Mouse (Mus musculus) gastrocnemius, adult 8-10 months (tissue): ENCODE results near the gene Noc2l. TPM values are rescaled to one million over a fixed set of nuclear protein-coding genes. Genes with fewer than 3 reads are reported as not detected.

Experiments
- DNase-seq, 2 experiments: peaks; one replicate each; pipeline ENCODE4 v3.0.0; 2022; ENCODE audit warnings: low spot score in 2 of 2
- total RNA-seq, 4 experiments: library from RNA; stranded (reverse); gene quantifications; 2 replicates each; pipeline ENCODE4 v1.2.4; 2022

Noc2l gene
- total RNA-seq, 4 experiments from 2014 or later = 30.9 to 38.1 (median 32.1) TPM

DNA sequence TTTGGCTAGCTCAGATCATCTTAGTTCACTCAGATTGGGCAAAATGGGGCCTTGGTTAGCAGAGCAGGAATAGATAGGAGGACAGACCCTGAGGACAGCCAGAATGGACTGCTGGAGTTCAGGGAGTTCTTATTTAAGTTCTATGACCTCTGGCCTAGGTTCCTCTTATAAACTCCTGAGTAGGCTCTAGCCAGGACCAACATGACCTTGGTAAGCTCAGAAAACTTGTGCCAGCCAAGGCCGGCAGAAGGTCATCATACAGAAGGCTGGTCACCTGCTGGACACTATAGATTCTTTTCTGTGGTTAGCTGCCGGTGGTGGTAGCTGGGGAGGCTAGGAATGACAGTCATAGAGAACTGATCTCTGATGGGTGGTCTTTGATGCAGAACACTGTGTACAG, 19.6 kb upstream of the Noc2l start:
- no peak for DNase-seq

DNA sequence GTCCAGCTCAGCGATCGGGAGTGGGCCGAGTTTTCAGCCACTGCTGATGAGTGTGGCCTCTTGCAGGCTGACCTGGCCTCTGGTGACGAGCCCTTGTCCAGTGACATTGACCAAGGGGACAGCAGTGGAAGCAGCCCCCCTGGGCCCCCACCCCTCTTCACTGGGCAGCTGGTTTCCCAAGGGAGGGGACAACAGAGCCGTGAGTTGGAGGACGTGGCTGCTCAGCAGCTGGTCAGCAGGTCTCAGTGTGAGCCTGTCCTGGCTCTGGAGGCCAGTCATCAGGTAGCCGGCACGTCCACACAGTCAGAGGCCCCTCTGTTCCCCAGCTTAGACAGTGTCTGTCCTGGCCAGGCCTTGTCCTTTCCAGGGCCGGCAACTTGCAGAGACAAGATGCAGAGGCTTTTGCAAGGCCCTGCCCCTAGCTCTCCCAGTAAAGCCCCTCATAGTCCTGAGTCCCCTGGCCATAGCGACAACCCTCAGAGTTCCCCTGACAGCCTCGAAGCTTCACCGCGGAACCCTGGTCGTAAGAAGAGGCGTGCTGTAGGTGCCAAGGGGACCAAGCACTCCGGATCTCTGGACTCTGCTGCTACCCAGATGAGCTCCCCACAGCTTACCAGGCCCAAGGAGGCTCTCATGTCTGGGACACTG, 18.7 kb upstream of the Noc2l start:
- peak in 1 of 2 experiments; percentile 37 for DNase-seq

DNA sequence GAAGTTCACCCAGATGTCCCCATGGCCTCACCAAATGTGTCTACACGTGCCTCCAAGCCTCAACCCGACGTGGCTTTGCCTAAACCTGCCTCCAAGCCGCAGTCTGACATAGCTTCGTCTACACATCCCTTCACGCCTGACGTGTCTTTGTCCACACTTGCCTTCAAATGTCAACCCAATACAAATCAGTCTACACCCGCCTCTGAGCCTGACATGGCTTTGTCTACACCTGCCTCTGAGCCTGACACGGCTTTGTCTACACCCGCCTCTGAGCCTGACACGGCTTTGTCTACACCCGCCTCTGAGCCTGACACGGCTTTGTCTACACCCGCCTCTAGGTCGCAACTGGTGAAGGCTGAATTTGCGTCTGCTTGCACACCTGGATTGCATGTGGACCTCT, 18.0 kb upstream of the Noc2l start:
- DNase-seq = peak in 1 of 2 experiments; percentile 37

DNA sequence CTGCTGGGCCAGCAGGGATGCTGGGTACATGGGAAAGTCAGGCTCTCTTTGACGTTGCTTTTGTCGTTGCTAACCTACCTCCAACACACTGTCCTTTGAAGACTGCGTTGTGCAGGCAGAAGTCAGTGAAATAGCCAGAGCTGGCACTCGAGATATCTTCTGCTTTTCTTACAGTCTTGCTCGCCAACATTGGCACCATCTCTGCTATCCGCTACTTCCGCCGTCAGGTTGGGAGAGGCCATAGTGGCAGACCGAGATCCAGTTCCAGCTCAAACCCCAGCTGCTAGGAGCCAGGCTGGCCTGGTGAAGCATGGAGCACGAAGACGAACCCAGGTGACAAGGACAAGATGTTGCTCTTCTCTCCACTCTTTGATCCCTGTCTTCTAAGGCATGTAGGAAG, 15.9 kb upstream of the Noc2l start:
- peak in 1 of 2 experiments; percentile 42 for DNase-seq

DNA sequence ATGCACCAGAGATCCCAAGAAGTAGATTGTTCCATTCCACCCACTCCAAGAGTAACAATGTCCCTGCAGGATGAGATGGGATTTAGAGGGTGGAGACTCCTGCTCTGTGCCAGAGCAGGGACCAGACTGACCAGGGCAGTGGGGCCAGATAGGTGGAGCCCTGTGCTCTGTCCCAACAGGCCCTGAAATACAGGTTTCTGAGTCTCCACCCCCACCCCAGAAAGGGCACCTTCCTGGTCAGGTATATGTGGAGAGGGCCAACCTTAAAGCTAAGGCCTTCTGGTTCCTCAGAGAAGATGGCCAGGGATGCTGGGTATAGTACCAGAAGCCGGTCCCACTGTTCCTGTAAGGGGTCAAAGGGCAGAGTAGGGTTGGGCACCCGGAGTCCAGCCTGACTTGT, 11.5 kb upstream of the Noc2l start:
- no peak for DNase-seq

DNA sequence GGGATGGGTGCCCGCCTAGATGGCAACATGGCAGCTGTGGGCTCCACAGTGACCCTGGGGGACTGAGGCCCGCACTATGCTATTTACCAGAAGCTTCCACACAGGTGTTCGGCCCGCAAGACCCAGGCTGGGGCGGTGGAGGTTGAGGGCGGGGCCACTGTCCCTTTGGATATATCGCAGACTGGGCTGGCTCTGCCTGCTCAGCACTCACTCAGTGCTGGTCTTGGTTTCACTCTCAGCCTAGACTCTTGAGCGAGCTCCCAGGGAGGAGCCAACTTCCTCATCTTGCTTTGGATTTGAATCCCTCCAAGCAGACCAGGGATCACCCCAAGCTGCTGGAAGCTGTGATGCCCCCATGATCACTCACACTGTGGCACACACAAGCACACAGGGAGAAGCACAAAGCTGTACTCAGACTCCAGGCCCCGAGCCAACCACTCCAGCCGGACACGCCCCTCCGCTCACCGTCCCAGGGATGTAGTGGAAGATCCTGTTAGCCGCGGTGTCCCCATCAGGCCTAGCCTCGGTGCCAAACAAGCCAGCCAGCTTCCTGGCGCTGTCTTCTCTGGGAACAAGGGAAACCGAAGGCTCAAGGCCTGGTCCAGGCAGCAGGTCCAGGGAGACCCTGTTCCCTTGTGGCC, 7.9 kb upstream of the Noc2l start:
- DNase-seq = no peak

DNA sequence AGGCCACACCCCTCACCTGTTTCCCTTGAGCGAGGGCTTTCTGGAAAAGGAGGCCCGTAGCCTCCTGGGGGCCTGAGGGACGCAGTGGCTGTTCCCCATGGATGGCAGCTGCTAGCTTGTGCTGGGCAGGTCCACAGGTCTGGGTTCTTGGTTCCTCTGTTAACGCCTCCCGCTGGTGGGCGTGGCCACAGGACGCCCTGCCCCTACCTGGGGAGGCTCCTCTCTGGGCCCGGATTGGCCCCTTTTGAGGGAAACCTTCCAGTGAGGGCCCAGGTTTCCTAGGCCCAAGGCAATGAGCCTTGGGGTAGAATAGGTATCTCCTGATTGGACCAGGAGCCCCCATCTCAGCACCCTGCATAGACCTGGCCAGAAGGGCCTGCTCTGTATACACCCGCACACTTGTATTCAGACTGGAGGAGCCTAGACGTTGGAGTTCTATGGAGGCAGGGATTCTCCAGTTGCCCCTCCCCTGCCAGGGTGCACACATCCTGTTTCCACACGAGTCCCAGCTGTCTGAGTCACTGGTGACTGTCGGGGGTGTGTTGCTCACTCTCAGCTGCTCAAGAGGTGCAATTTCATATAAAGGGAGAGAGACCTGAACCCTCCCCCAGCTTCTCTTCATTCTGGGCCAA, 7.3 kb upstream of the Noc2l start:
- no peak for DNase-seq

DNA sequence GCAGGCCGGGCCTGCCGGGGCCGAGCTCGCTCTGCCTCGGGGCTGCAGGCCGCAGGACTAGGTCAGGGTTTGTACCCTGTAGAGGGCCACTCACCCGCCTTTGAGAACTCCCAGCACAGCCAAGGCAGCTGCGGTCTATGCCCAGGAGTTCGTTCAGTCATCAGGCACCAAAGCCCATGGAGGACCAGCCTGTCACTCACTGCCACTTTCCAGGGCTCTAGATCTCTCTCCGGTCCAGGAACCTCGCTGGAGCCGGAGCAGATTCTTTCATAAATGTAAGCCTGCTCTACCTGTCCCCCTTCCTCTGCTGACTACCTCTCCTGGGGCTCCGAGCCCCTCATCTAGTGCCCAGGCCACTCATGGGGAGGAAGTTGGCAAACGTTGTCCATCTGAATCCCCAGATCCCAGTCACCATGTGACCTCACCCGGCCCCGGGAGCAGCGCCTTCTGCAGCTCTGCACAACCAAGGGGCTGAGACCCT, 1.7 kb upstream of the Noc2l start:
- DNase-seq = no peak

DNA sequence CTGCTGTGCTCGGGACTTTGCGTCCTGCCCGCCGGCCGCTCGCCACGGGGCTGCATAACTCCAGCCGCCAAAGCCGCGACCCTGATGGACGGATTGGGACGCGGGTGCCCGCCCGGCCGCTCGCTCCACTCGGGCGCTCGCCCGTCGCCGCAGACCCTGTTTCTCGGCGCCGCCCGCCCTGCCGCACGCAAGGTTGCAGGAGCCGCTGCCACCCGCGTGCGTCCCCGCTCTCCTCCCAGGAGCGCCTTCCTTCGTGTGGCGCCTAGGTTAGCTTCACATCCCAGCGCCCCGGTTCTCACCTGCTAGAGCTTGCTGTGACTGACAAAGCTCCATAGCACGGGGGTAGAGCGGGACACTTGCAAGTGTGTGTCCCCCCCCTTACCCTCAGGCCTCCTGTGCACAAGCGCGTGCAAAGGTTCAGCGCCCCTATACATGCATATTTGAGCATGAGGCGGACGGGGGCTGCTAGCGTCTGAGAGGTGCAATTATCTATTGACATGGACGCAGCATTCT, 1.1 kb upstream of the Noc2l start, which contains the start of gene Plekhn1:
Plekhn1 (minus strand) TSS at position 157 of the 513 bp plus-strand sequence.
- peak; percentile 44 to 55 for DNase-seq

DNA sequence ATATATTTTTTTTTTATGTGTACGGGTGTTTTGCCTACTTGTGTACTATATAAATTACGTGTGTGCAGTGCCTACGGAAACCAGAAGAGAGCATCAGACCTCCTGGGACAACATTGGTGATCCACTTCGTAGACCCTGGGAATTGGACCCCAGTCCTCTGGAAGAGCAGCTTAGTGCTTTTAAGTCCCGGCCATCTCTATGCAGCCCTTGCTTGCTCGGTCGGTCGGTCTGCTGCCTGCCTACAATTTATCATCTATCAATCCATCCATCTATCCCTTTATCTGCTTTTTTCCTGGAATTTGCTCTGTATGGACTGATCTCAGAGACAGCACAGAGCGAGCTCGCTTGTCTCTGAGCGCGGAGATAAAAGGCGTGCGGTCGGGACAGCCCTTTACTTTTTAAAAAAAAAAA, 445 bp upstream of the Noc2l start:
- no peak for DNase-seq

DNA sequence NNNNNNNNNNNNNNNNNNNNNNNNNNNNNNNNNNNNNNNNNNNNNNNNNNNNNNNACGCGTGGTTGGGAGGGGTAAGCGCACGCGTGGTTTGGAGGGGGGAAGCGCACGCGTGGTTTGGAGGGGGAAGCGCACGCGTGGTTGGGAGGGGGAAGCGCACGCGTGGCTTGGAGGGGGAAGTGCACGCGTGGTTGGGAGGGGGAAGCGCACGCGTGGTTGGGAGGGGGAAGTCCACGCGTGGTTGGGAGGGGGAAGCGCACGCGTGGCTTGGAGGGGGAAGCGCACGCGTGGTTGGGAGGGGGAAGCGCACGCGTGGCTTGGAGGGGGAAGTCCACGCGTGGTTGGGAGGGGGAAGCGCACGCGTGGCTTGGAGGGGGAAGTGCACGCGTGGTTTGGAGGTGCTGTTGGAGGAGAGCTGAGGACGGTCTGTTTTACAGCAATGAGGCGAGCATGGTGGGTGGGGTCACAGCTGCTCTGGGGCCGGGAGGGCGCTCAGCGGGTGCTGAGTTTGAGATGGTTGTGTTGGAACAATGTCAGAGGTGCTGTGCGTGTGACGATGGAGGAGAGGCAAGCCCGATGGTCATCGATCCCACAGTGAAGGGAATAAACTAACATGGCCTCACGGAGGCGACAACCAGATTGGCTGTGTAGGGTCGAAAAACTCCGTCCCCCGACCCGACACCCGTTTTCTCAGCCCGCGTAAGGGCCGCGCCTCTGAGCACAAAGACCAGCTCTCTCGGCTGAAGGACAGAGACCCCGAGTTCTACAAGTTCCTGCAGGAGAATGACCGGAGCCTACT, 1.0 kb downstream of the Noc2l start:
- no peak for DNase-seq

DNA sequence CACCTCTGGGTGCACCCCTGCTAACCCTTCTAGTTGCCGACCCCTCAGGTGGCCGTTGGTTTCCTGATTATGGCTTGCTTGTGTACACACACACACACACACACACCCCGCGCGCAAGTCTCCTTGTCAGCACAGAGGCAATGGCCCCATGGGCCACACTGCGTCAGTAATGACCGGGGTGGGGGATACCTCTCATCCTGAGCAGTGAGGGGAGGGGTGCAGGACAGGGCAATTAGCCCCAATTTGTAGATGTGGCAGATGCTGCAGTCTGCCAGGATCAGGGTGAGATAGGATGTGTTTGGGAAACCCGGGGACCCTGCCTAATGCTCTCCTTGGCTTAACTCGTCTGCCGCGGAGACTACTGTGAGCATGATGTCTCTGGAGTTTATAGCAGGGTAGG, 13.8 kb downstream of the Noc2l start:
- DNase-seq = no peak

DNA sequence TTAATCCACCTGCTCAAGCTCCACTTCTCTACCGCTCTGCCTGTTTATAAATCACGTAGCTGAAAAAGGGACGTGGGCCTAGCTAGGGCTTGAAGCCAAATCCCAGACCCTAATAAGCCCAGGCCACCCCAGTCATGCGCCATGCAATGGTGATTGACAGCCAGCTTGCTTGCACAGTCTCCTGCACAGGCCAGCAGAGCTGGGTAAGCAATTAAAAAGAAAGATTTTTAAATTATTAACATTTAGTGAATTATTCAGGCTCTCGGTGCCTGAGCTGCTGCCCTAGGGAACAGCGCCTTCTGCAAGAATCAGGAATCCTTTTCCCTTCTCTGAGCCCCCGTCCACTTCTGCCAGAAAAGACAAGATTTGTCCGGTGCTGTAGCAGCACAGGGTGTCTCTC, 15.3 kb downstream of the Noc2l start:
- no peak for DNase-seq

DNA sequence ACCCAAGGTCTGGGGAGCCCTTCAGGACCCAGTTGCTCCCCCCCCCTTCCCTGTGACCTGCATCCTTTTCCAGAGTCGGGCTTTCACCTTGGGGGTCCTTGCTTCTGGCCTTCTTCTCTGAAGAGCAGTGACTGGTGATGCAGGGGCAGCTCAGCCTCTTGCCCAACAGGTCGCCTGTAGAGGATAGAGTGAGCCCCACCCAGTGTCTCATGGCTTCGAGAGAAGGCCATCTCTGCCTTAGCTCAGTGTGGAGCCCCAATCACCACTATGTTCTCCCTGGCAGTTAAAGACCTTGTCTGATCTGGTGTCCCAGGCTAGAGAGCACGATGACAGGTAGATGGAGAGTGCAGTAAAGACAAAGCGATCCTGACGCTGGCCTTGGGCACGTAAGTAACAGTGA, 16.3 kb downstream of the Noc2l start:
- no peak for DNase-seq

DNA sequence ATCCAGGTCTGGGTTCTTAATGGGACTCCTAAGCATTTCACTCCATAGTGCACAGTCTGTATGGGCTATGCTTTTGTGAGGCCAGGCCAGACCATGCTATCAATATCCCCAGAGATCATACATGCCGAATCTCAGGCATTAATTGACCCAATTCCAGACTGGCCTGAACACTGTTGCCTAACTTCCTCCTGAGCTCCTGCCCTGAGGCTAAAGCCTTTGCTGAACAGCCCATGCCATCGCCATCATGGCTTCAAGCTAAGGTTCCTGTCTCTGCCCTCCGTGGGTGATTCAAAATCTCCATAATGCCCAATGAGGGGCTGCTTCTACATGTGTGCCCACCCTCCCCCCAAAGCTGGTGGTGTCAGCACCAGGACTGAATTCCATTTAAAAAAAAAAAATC, 16.8 kb downstream of the Noc2l start:
- no peak for DNase-seq

DNA sequence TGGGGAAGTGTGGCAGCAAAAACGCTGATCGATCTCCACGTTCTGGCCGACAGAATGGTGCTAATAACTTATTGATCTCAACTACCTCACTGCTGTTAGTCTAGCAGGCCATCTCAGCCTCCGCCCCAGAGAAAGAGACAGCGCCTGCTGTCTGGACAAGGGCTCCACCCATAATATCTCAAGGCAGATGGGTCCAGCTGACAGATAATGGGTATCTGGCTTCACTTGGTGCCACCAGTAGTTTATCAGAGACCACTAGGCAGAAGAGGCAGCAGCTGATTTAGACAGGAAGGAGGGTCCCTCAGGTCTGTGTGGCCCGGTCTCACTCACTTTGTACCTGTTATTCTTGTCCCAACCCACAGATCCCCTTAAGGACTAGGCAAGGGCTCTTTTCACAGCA, 17.2 kb downstream of the Noc2l start:
- no peak for DNase-seq

DNA sequence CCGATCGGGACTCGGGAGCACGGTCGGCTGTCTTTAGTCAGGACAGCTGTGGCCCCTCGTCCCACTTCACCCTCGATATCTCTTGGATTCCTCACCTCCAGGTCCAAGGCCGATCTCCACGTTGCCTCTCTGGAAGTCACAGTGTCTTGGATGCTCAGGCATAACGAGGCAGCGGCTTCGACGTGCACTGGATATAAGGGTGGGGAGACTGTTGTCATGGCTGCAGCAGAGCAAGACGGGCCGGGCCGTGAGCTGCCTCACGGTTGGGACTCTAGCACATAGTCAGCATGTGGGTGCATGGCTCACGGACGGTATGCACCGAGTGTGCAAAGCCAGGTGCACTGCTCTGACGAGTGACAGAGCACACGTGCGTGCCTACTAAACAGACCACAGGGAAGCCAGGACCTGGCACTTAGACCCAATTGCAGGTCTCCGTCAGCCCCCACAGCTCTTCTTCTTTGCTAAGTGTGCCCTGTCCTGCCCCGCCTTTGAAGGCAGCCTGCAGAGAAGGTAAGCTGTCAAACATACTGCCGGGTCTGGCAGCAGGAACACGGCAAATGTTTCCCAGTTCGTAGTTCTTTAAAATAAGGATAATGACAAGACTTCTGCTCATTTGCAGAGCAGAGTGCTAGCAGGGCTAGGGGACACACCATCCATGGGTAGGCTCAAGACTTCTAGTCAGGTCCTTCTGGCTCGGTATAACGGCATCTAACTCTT, 18.7 kb downstream of the Noc2l start:
- DNase-seq = no peak

DNA sequence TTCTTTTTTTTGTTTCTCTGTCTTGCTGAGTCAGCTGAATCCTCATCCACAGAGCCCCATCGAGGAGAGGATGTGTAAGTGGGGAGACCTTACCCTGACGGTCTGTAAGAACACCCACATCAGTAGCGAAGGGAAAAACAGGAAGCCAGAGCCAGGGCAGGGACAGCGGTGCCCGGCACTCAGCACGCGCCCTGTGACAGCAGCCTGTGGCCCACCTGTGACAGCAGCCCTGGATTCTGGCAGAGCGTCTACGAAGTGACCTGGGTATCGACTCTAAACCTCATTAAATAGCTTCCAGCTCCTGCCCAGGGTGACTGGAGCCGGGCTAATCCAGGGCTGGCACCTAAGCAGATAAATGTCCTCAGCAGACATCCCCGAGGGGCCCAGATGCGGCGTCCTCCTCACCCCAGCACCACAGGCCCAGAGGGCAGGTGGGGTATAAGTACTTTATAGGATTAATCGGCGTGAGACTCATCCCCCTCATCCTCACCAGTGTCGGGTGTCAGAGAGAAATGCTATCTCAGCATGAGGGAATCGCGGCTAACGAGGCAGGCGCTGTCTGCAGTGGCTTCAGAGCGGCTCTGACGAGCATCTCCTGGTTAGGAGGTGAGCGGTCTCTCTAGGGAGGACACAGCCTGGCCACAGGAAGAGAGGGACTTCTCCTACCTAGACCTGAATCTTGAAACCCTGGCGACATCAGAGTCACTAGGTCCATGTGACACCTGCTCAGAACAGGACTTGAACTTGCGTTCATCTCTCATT, 19.4 kb downstream of the Noc2l start, which contains the start of gene Samd11:
Samd11 (minus strand) TSS at position 580 of the 762 bp plus-strand sequence.
- DNase-seq = no peak
